Mouse (Mus musculus): Measurements from ENCODE around the gene Lamp5.

- no peak for TF ChIP-seq CTCF (IDR thresholded peaks at IDR 0.05; ENCODE audit: insufficient read depth, low read depth, low read length)
- no peak for TF ChIP-seq POLR2A (IDR thresholded peaks at IDR 0.05; ENCODE audit: insufficient read depth, low read depth, low read length)
Measured at GRCm38 (mm10) chr2:136003836-136004235, 48.2 kb upstream of the Lamp5 start.

Measured in olfactory bulb, adult 2 months (tissue).